Mouse (Mus musculus) liver, adult 2 months (tissue): ENCODE data around the gene Zfp526.

Source experiments
- CTCF ChIP-seq: fragments of 200-500 bp; IDR thresholded peaks from 2 replicates; pipeline ENCODE4 v1.5.1; 2011; ENCODE audit warnings: low read depth, low read length, control low read depth
- POLR2A ChIP-seq: fragments of 200-500 bp; IDR thresholded peaks from 2 replicates; pipeline ENCODE4 v1.6.1; 2011; ENCODE audit warnings: low read length, control low read depth; ENCODE audit not compliant: insufficient read depth; ENCODE audit errors: extremely low read depth

GRCm38 (mm10) chr7:25246079-25246758, 25.0 kb downstream of the Zfp526 start:
- TF ChIP-seq POLR2A = no peak
- TF ChIP-seq CTCF = no peak
